Mouse (Mus musculus): ENCODE data around the gene Hexa.

- TF ChIP-seq CTCF (conservative IDR thresholded peaks at IDR 0.05; ENCODE audit: low read length), result no peak
- TF ChIP-seq POU5F1 (IDR thresholded peaks at IDR 0.05; ENCODE audit: borderline replicate concordance, low read length), result no peak
- no peak for TF ChIP-seq NANOG (IDR thresholded peaks at IDR 0.05; ENCODE audit: borderline replicate concordance, low read length)
These were observed 38.1 kb downstream of the Hexa start for GRCm38 (mm10) chr9:59577401-59577800.

Data from E14TG2a.4 (cell line).